Mouse (Mus musculus) forebrain, embryonic 11.5 days (tissue): ENCODE data around the gene Asic3. TPM values are rescaled to one million over a fixed set of nuclear protein-coding genes. Genes with fewer than 3 reads are reported as not detected.

Experiments
- ATAC-seq: fragments of 200-750 bp; cut with Nextera tagmentation; replicated peaks from 2 replicates; pipeline ENCODE4 v1.8.0; 2017; ENCODE audit warnings: moderate TSS enrichment; ENCODE audit not compliant: low FRiP score
- DNase-seq: peaks from one replicate; pipeline ENCODE4 v3.0.0-alpha.2; 2017; ENCODE audit warnings: low spot score
- H3K27ac ChIP-seq: fragments of 300-500 bp; sonication (generic); 2 replicates; pipeline ENCODE4 v1.5.1; 2014; ENCODE audit warnings: low read depth, low read length
- H3K27me3 ChIP-seq: fragments of 300-500 bp; sonication (generic); 2 replicates; pipeline ENCODE4 v1.6.1; 2014; ENCODE audit warnings: mild to moderate bottlenecking, low read length, mixed read lengths; ENCODE audit not compliant: control insufficient read depth, insufficient read depth
- H3K36me3 ChIP-seq: fragments of 300-500 bp; sonication (generic); 2 replicates; pipeline ENCODE4 v1.6.1; 2014; ENCODE audit warnings: mild to moderate bottlenecking, low read length, moderate library complexity, mixed read lengths; ENCODE audit not compliant: control insufficient read depth, insufficient read depth
- H3K4me1 ChIP-seq: fragments of 300-500 bp; sonication (generic); replicated peaks from 2 replicates; pipeline ENCODE4 v1.6.1; 2014; ENCODE audit warnings: low read length, mixed read lengths; ENCODE audit not compliant: control insufficient read depth, insufficient read depth
- H3K4me2 ChIP-seq: fragments of 300-500 bp; sonication (generic); 2 replicates; pipeline ENCODE4 v1.6.1; 2014; ENCODE audit warnings: low read depth, mild to moderate bottlenecking, low read length, moderate library complexity, mixed read lengths; ENCODE audit not compliant: severe bottlenecking
- H3K4me3 ChIP-seq: fragments of 300-500 bp; sonication (generic); 2 replicates; pipeline ENCODE4 v1.5.1; 2014; ENCODE audit warnings: low read depth, low read length
- H3K9ac ChIP-seq: fragments of 300-500 bp; sonication (generic); 2 replicates; pipeline ENCODE4 v1.6.1; 2014; ENCODE audit warnings: low read length
- H3K9me3 ChIP-seq: fragments of 300-500 bp; sonication (generic); 2 replicates; pipeline ENCODE4 v1.6.1; 2016; ENCODE audit warnings: low read length, mixed read lengths; ENCODE audit not compliant: control insufficient read depth
- WGBS: fragments of 180-500 bp; shearing (Covaris S2); extraction: QIAGEN DNeasy Blood & Tissue Kit; methylation state at CpG from one replicate; pipeline ENCODE4 v1.1.7; 2014; 5-methylcytosine and 5-hydroxymethylcytosine counted together
- polyA plus RNA-seq: library from polyadenylated mRNA; unstranded; fragments of >200 nt; fragmentation: Nextera tagmentation; extraction: Ambion mirVana; gene quantifications from 2 replicates; pipeline ENCODE4 v1.2.1, GENCODE M21; 2014

Gene Asic3
- polyA plus RNA-seq, 1 experiment from 2014 or later = not detected

- no peaks in the 10 kb centered on the region for H3K9me3 ChIP-seq
- H3K9ac ChIP-seq = no peak overlapping the region
- no peak overlapping the region for H3K27ac ChIP-seq
- DNase-seq (no peak), ATAC-seq (no peak)
- 0 out of 2 replicates have a peak overlapping the region, but pooled peaks have one; percentile 21 for H3K4me2 ChIP-seq
- peak overlapping the region; percentile 7; the same call in 1 of the 2 replicates for H3K4me3 ChIP-seq
- WGBS = 4% methylated on average over 15 of the region's 15 CpGs
- peaks cover 35% of the 10 kb centered on the region for H3K4me1 ChIP-seq
- H3K27me3 ChIP-seq = peaks cover 2% of the 10 kb centered on the region; the same call in 1 of the 2 replicates
- peaks cover 3% of the 10 kb centered on the region; the same call in 1 of the 2 replicates for H3K36me3 ChIP-seq
Observed at GRCm38 (mm10) chr5:24427981-24428402, 14.8 kb downstream of the Asic3 start.

- peaks cover 3% of the 10 kb centered on the region; the same call in 1 of the 2 replicates for H3K36me3 ChIP-seq
- no peak for ATAC-seq
- no peaks in the 10 kb centered on the region for H3K9me3 ChIP-seq
- H3K4me3 ChIP-seq = no peak overlapping the region
- no peak overlapping the region for H3K4me2 ChIP-seq
- WGBS = 14% methylated on average over 8 of the region's 9 CpGs
- peaks cover 35% of the 10 kb centered on the region for H3K4me1 ChIP-seq
- no peak overlapping the region for H3K9ac ChIP-seq
- DNase-seq = no peak
- H3K27me3 ChIP-seq = peaks cover 2% of the 10 kb centered on the region; the same call in 1 of the 2 replicates
- no peak overlapping the region for H3K27ac ChIP-seq
Observed at GRCm38 (mm10) chr5:24428596-24428995, 15.4 kb downstream of the Asic3 start.

GRCm38 (mm10) chr5:24433993-24434392 lies 20.8 kb downstream of the Asic3 start:
- H3K9ac ChIP-seq = no peak overlapping the region
- DNase-seq (no peak), ATAC-seq (no peak)
- H3K4me1 ChIP-seq = no peaks in the 10 kb centered on the region
- no peaks in the 10 kb centered on the region for H3K9me3 ChIP-seq
- H3K4me3 ChIP-seq = no peak overlapping the region
- H3K36me3 ChIP-seq = peaks cover 3% of the 10 kb centered on the region; the same call in 1 of the 2 replicates
- 91% methylated on average over 8 of the region's 8 CpGs for WGBS
- no peak overlapping the region for H3K27ac ChIP-seq
- no peak overlapping the region for H3K4me2 ChIP-seq
- no peaks in the 10 kb centered on the region for H3K27me3 ChIP-seq

GRCm38 (mm10) chr5:24441187-24441586 lies 28.0 kb downstream of the Asic3 start:
- WGBS = 93% methylated on average over 8 of the region's 8 CpGs
- Histone ChIP-seq H3K4me2 (no peak overlapping the region), H3K9ac (no peak overlapping the region), H3K4me1 (peaks cover 14% of the 10 kb centered on the region; the same call in 1 of the 2 replicates), H3K9me3 (no peaks in the 10 kb centered on the region), H3K27ac (no peak overlapping the region), H3K27me3 (no peaks in the 10 kb centered on the region), H3K4me3 (no peak overlapping the region), H3K36me3 (peaks cover 3% of the 10 kb centered on the region; the same call in 1 of the 2 replicates)
- ATAC-seq = no peak
- no peak for DNase-seq

GRCm38 (mm10) chr5:24442029-24442428 lies 28.8 kb downstream of the Asic3 start:
- no peak for DNase-seq
- Histone ChIP-seq H3K4me1 (peaks cover 14% of the 10 kb centered on the region; the same call in 1 of the 2 replicates), H3K27ac (no peak overlapping the region), H3K27me3 (no peaks in the 10 kb centered on the region), H3K9me3 (no peaks in the 10 kb centered on the region), H3K4me3 (no peak overlapping the region), H3K4me2 (no peak overlapping the region), H3K36me3 (peaks cover 3% of the 10 kb centered on the region; the same call in 1 of the 2 replicates), H3K9ac (no peak overlapping the region)
- ATAC-seq = no peak
- WGBS = 89% methylated on average over 9 of the region's 9 CpGs

GRCm38 (mm10) chr5:24443204-24443603 lies 30.0 kb downstream of the Asic3 start:
- 97% methylated on average over 7 of the region's 7 CpGs for WGBS
- ATAC-seq (no peak), DNase-seq (no peak)
- Histone ChIP-seq H3K9me3 (no peaks in the 10 kb centered on the region), H3K27ac (no peak overlapping the region), H3K27me3 (no peaks in the 10 kb centered on the region), H3K4me3 (no peak overlapping the region), H3K4me1 (peaks cover 19% of the 10 kb centered on the region; the same call in 1 of the 2 replicates), H3K4me2 (no peak overlapping the region), H3K9ac (no peak overlapping the region), H3K36me3 (peaks cover 3% of the 10 kb centered on the region; the same call in 1 of the 2 replicates)

GRCm38 (mm10) chr5:24443927-24444326 lies 30.7 kb downstream of the Asic3 start:
- Histone ChIP-seq H3K9me3 (no peaks in the 10 kb centered on the region), H3K4me1 (peaks cover 19% of the 10 kb centered on the region; the same call in 1 of the 2 replicates), H3K36me3 (peaks cover 3% of the 10 kb centered on the region; the same call in 1 of the 2 replicates), H3K27ac (no peak overlapping the region), H3K4me2 (peak overlapping the region; percentile 87), H3K4me3 (peak overlapping the region; percentile 93), H3K9ac (peak overlapping the region; percentile 97), H3K27me3 (no peaks in the 10 kb centered on the region)
- 89% methylated on average over 12 of the region's 12 CpGs for WGBS
- ATAC-seq (no peak), DNase-seq (no peak)

- under 1% methylated on average over 60 of the region's 60 CpGs for WGBS
- peak; percentile 82 for ATAC-seq
Observed at GRCm38 (mm10) chr5:24444746-24445427, 31.7 kb downstream of the Asic3 start, which contains the start of gene Fastk. TSS of gene Fastk (minus strand) at chr5:24445287.

More at GRCm38 (mm10) chr5:24444746-24445427, 31.7 kb downstream of the Asic3 start, which contains the start of gene Fastk:
- Histone ChIP-seq H3K4me2 (peak within 1 kb of the TSS; percentile 87), H3K27ac (peak within 1 kb of the TSS; percentile 75), H3K4me1 (peaks cover 19% of the 10 kb centered on the region; the same call in 1 of the 2 replicates), H3K9ac (peak within 1 kb of the TSS; percentile 97), H3K36me3 (peaks cover 3% of the 10 kb centered on the region; the same call in 1 of the 2 replicates), H3K9me3 (no peaks in the 10 kb centered on the region), H3K4me3 (peak within 1 kb of the TSS; percentile 93), H3K27me3 (no peaks in the 10 kb centered on the region)
- peak; percentile 96 for DNase-seq
